ENCODE assay signal across 8 mouse cellular contexts in genomic region chr3:60501561-60502151, GRCm38 (mm10). TPM values are rescaled to one million over a fixed set of nuclear protein-coding genes. Genes with fewer than 3 reads are reported as not detected.
DNase-seq lines count a peak whose midpoint lies in the region; ATAC-seq and TF ChIP-seq lines count a peak whose summit lies in the region.

No protein-coding gene starts in this region.

- H3K9ac ChIP-seq in intestine, postnatal 0 days (ENCODE audit: low read depth, low read length) = peak overlapping the region; percentile 92
- peak overlapping the region; percentile 100 for H3K9ac ChIP-seq in liver, embryonic 14.5 days (replicated peaks)

- H3K27ac ChIP-seq in intestine, postnatal 0 days (ENCODE audit: low read depth, low read length) = peak overlapping the region; percentile 99
- H3K27ac ChIP-seq in liver, embryonic 14.5 days = peak overlapping the region; percentile 92

- TF ChIP-seq EP300 in liver, embryonic 14.5 days (IDR thresholded peaks at IDR 0.05; ENCODE audit: low read depth) = no peak

- no peaks in the 10 kb centered on the region for H3K27me3 ChIP-seq in intestine, postnatal 0 days (replicated peaks; ENCODE audit: control insufficient read depth, insufficient read depth, low read length)
- no peaks in the 10 kb centered on the region for H3K27me3 ChIP-seq in liver, embryonic 14.5 days (ENCODE audit: control insufficient read depth, insufficient read depth, low read length)

- H3K36me3 ChIP-seq in intestine, postnatal 0 days (ENCODE audit: control insufficient read depth, insufficient read depth) = no peaks in the 10 kb centered on the region
- no peaks in the 10 kb centered on the region; the same call in 1 of the 2 replicates for H3K36me3 ChIP-seq in liver, embryonic 14.5 days (replicated peaks; ENCODE audit: control insufficient read depth, insufficient read depth, low read depth)

- under 1% methylated on average over 29 of the region's 29 CpGs for WGBS in intestine, postnatal 0 days
- under 1% methylated on average over 29 of the region's 29 CpGs for WGBS in liver, embryonic 14.5 days (ENCODE audit: insufficient replicate concordance)

- peaks cover 6% of the 10 kb centered on the region; the same call in 1 of the 2 replicates for H3K4me1 ChIP-seq in intestine, postnatal 0 days (replicated peaks; ENCODE audit: control insufficient read depth, insufficient read depth, low read length)
- H3K4me1 ChIP-seq in liver, embryonic 14.5 days (replicated peaks; ENCODE audit: control insufficient read depth in 2 of 2, insufficient read depth in 2 of 2, low read length in 1 of 2) = peaks cover 27 to 39% of the 10 kb centered on the region in 2 experiments

- H3K4me2 ChIP-seq in intestine, postnatal 0 days (replicated peaks; ENCODE audit: low read depth) = peak overlapping the region; percentile 80
- peak overlapping the region; percentile 96 for H3K4me2 ChIP-seq in liver, embryonic 14.5 days (ENCODE audit: low read depth)

- peak; percentile 82 for DNase-seq in CD4-positive, CD25-positive, alpha-beta regulatory T cell, adult 2 months (ENCODE audit: low read depth, low spot score)
- peak; percentile 52 for DNase-seq in R1 (ENCODE audit: low read depth, low spot score)
- DNase-seq in embryo, embryonic 11.5 days (ENCODE audit: low read depth, low spot score) = peak; percentile 67
- no peak for DNase-seq in liver, embryonic 14.5 days (ENCODE audit: low read depth in 3 of 3, low spot score in 3 of 3)
- peak; percentile 94 for DNase-seq in naive thymus-derived CD4-positive, alpha-beta T cell, adult 2 months (ENCODE audit: low read depth)
- peak; percentile 70 for DNase-seq in urinary bladder, adult 2 months (ENCODE audit: low spot score)

- no peaks in the 10 kb centered on the region for H3K9me3 ChIP-seq in intestine, postnatal 0 days (ENCODE audit: control insufficient read depth)
- H3K9me3 ChIP-seq in liver, embryonic 14.5 days (ENCODE audit: control insufficient read depth, low read length) = no peaks in the 10 kb centered on the region

- H3K4me3 ChIP-seq in intestine, postnatal 0 days (ENCODE audit: low read depth, low read length) = peak overlapping the region; percentile 92
- peak overlapping the region; percentile 94 to 100 for H3K4me3 ChIP-seq in liver, embryonic 14.5 days (ENCODE audit: insufficient read depth in 1 of 2, low read depth in 2 of 2, low read length in 2 of 2)

- no peak for TF ChIP-seq CTCF in intestine, postnatal 0 days (IDR thresholded peaks at IDR 0.05; ENCODE audit: low read depth)
- no peak for TF ChIP-seq CTCF in liver, embryonic 14.5 days (IDR thresholded peaks at IDR 0.05; ENCODE audit: low read depth)

- ATAC-seq in granulocyte monocyte progenitor cell, adult 5-6 weeks (replicated peaks; ENCODE audit: poor library complexity, severe bottlenecking) = peak; percentile 15
- ATAC-seq in intestine, postnatal 0 days = peak; percentile 72
- peak; percentile 30 for ATAC-seq in liver, embryonic 14.5 days (ENCODE audit: insufficient read depth)

RNA-seq across cellular contexts. Expression of gene Mbnl1, which starts 29.0 kb away (rescaled TPM):
- 464 and 485 TPM in 2 replicates for total RNA-seq in granulocyte monocyte progenitor cell, adult 5-6 weeks (2014; fragmentation: Nextera tagmentation)
- total RNA-seq in granulocyte monocyte progenitor cell, adult 5-6 weeks (2017) = 524 and 651 TPM in 2 replicates
- polyA plus RNA-seq in intestine, postnatal 0 days (2015; fragmentation: Nextera tagmentation; extraction: Ambion mirVana) = 54.6 and 55.5 TPM in 2 replicates
- 30.2 and 32.9 TPM in 2 replicates for polyA plus RNA-seq in liver, embryonic 14.5 days (2012; rRNA removed)
- polyA plus RNA-seq in liver, embryonic 14.5 days (2014; fragmentation: Nextera tagmentation; extraction: Ambion mirVana) = 128 and 149 TPM in 2 replicates
- polyA plus RNA-seq in urinary bladder, adult 2 months (2012; rRNA removed) = 86.2 and 115 TPM in 2 replicates

Comparison
In these comparisons a context has a peak if more than half of its experiments do, and no peak if none do; other contexts are left out.
1. DNase-seq: peak in CD4-positive, CD25-positive, alpha-beta regulatory T cell, adult 2 months (single experiment), R1 (single experiment), embryo, embryonic 11.5 days (single experiment), naive thymus-derived CD4-positive, alpha-beta T cell, adult 2 months (single experiment) and urinary bladder, adult 2 months (single experiment); none in liver, embryonic 14.5 days (0 of 3).
2. ATAC-seq: peak in every context shown above with its lines; median percentile 72 in intestine, postnatal 0 days; 30 in liver, embryonic 14.5 days; 15 in granulocyte monocyte progenitor cell, adult 5-6 weeks.